ENCODE assay signal across 23 mouse cellular contexts in the genomic region with DNA sequence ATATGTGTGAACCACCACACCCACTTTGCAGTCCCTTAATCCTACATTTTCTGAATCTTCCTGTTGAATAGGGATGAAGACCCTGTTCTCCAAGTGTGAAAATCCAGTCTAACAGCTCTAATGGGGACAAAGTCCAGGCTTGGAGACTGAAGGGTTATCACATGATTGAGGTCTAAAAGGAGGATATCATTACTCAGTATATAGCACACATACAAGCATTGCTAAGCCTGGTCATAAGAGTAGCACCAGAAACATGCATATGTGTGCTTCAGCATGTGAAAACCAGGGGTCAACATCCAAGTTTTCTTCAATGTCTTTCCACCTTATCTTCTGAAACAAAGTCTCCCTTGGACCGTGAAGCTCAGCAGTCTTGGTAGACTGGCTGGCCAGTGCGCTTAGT. TPM values are rescaled to one million over a fixed set of nuclear protein-coding genes. Genes with fewer than 3 reads are reported as not detected.
"Had no signal": no experiment of that assay in that cellular context is flagged by ENCODE, and none has a peak within 500 bp of the region (broad histone marks: within the 10 kb centered on the region; RNA-seq: fewer than 3 reads in every experiment).

No protein-coding gene starts in this region.

- H3K9me3 ChIP-seq: midbrain, embryonic 10.5 days; midbrain, embryonic 12.5 days; neural tube, embryonic 12.5 days had no signal

- H3K4me3 ChIP-seq: midbrain, embryonic 10.5 days; midbrain, embryonic 12.5 days; neural tube, embryonic 12.5 days had no signal

- H3K9ac ChIP-seq: lung, embryonic 14.5 days; midbrain, embryonic 12.5 days; neural tube, embryonic 12.5 days had no signal

- H3K27ac ChIP-seq: midbrain, embryonic 10.5 days; midbrain, embryonic 12.5 days; neural tube, embryonic 12.5 days had no signal

- H3K4me2 ChIP-seq: lung, embryonic 14.5 days; midbrain, embryonic 12.5 days; neural tube, embryonic 12.5 days had no signal

- H3K4me1 ChIP-seq: neural tube, embryonic 12.5 days had no signal

- H3K27me3 ChIP-seq: midbrain, embryonic 12.5 days; neural tube, embryonic 12.5 days had no signal

- DNase-seq: lung, adult 18-20 months; lung, postnatal 4 days; midbrain, embryonic 14.5 days; right cerebral cortex, postnatal 25 days; right cerebral cortex, postnatal 4 days; thymus, adult 18-20 months; thymus, postnatal 36 days had no signal

RNA-seq across cellular contexts. Expression of a gene that starts 40.6 kb away (rescaled TPM):
- total RNA-seq: megakaryocyte, adult 5-6 weeks; megakaryocyte-erythroid progenitor cell, adult 5-6 weeks; midbrain, postnatal 0 days; monocyte, adult 5-6 weeks; neutrophil, adult 5-6 weeks had no signal
- polyA plus RNA-seq: liver, embryonic 16.5 days; lung, embryonic 14.5 days; lung, embryonic 16.5 days; midbrain, embryonic 10.5 days; midbrain, embryonic 12.5 days; midbrain, embryonic 14.5 days; midbrain, postnatal 0 days; neural tube, embryonic 12.5 days; neural tube, embryonic 14.5 days; spleen, adult 2 months; stomach, embryonic 14.5 days; stomach, embryonic 16.5 days; thymus, postnatal 0 days had no signal
